Mouse (Mus musculus): ENCODE data around the gene Slc2a10. TPM values are rescaled to one million over a fixed set of nuclear protein-coding genes. Genes with fewer than 3 reads are reported as not detected.
"Not testable (repeated sequence)": the region's sequence is repeated elsewhere in the genome, so short reads cannot be mapped to it uniquely, and the experiment has no call there.

Gene Slc2a10
- total RNA-seq, 4 experiments from 2014 or later = 1.2 to 2.0 (median 1.6) TPM

- DNase-seq (ENCODE audit: low spot score in 2 of 2) = no peak
These were observed 4.8 kb upstream of the Slc2a10 start for GRCm38 (mm10) chr2:165498816-165499215.

- no peak for DNase-seq (ENCODE audit: low spot score in 2 of 2)
These were observed 6.1 kb downstream of the Slc2a10 start for GRCm38 (mm10) chr2:165509686-165510085.

GRCm38 (mm10) chr2:165510466-165510865, 6.9 kb downstream of the Slc2a10 start:
- no peak for DNase-seq (ENCODE audit: low spot score in 2 of 2)

GRCm38 (mm10) chr2:165510914-165511458, 7.4 kb downstream of the Slc2a10 start:
- DNase-seq (ENCODE audit: low spot score in 2 of 2) = not testable (repeated sequence)

GRCm38 (mm10) chr2:165511530-165511929, 7.9 kb downstream of the Slc2a10 start:
- not testable (repeated sequence) for DNase-seq (ENCODE audit: low spot score in 2 of 2)

GRCm38 (mm10) chr2:165512426-165512825, 8.8 kb downstream of the Slc2a10 start:
- DNase-seq (ENCODE audit: low spot score in 2 of 2) = no peak

GRCm38 (mm10) chr2:165512870-165513600, 9.4 kb downstream of the Slc2a10 start:
- DNase-seq (ENCODE audit: low spot score in 2 of 2) = no peak

GRCm38 (mm10) chr2:165515178-165515728, 11.7 kb downstream of the Slc2a10 start:
- no peak for DNase-seq (ENCODE audit: low spot score in 2 of 2)

- no peak for DNase-seq (ENCODE audit: low spot score in 2 of 2)
These were observed 22.0 kb downstream of the Slc2a10 start for GRCm38 (mm10) chr2:165525609-165526008.

GRCm38 (mm10) chr2:165529106-165529505, 25.5 kb downstream of the Slc2a10 start:
- peak; percentile 29 to 35 for DNase-seq (ENCODE audit: low spot score in 2 of 2)

GRCm38 (mm10) chr2:165533789-165534188, 30.2 kb downstream of the Slc2a10 start:
- no peak for DNase-seq (ENCODE audit: low spot score in 2 of 2)

GRCm38 (mm10) chr2:165540975-165541374, 37.4 kb downstream of the Slc2a10 start:
- DNase-seq (ENCODE audit: low spot score in 2 of 2) = no peak

- DNase-seq (ENCODE audit: low spot score in 2 of 2) = peak; percentile 14 to 33
These were observed 39.5 kb downstream of the Slc2a10 start for GRCm38 (mm10) chr2:165542939-165543669.

- no peak for DNase-seq (ENCODE audit: low spot score in 2 of 2)
These were observed 40.1 kb downstream of the Slc2a10 start for GRCm38 (mm10) chr2:165543670-165544016.

GRCm38 (mm10) chr2:165545687-165546086, 42.1 kb downstream of the Slc2a10 start:
- DNase-seq (ENCODE audit: low spot score in 2 of 2) = no peak

- DNase-seq (ENCODE audit: low spot score in 2 of 2) = no peak
These were observed 42.8 kb downstream of the Slc2a10 start for GRCm38 (mm10) chr2:165546341-165546740.

GRCm38 (mm10) chr2:165547410-165547809, 43.8 kb downstream of the Slc2a10 start:
- DNase-seq (ENCODE audit: low spot score in 2 of 2) = peak; percentile 17 to 39

GRCm38 (mm10) chr2:165548627-165549026, 45.0 kb downstream of the Slc2a10 start:
- no peak for DNase-seq (ENCODE audit: low spot score in 2 of 2)

GRCm38 (mm10) chr2:165550410-165550809, 46.8 kb downstream of the Slc2a10 start:
- DNase-seq (ENCODE audit: low spot score in 2 of 2) = not testable (repeated sequence)

- no peak for DNase-seq (ENCODE audit: low spot score in 2 of 2)
These were observed 50.5 kb downstream of the Slc2a10 start for GRCm38 (mm10) chr2:165554066-165554465.

- DNase-seq (ENCODE audit: low spot score in 2 of 2) = peak in 1 of 2 experiments; percentile 27
These were observed 53.7 kb downstream of the Slc2a10 start for GRCm38 (mm10) chr2:165557278-165557677.

GRCm38 (mm10) chr2:165558916-165559315, 55.3 kb downstream of the Slc2a10 start:
- DNase-seq (ENCODE audit: low spot score in 2 of 2) = no peak
